Mouse (Mus musculus) intestine, postnatal 0 days (tissue): ENCODE data around the gene Rftn1. TPM values are rescaled to one million over a fixed set of nuclear protein-coding genes. Genes with fewer than 3 reads are reported as not detected.

ENCODE experiments used
- ATAC-seq: fragments of 200-750 bp; cut with Nextera tagmentation; 2 replicates; pipeline ENCODE4 v1.8.0; 2017; ENCODE audit warnings: mild to moderate bottlenecking, moderate TSS enrichment, moderate library complexity
- H3K27ac ChIP-seq: fragments of 300-500 bp; sonication (generic); 2 replicates; pipeline ENCODE4 v1.5.1; 2014; ENCODE audit warnings: mild to moderate bottlenecking, low read depth, low read length, moderate library complexity
- H3K27me3 ChIP-seq: fragments of 300-500 bp; sonication (generic); replicated peaks from 2 replicates; pipeline ENCODE4 v1.6.1; 2014; ENCODE audit warnings: low read length, mixed read lengths; ENCODE audit not compliant: control insufficient read depth, insufficient read depth
- H3K36me3 ChIP-seq: fragments of 300-500 bp; sonication (generic); 2 replicates; pipeline ENCODE4 v1.6.1; 2014; ENCODE audit warnings: mild to moderate bottlenecking, moderate library complexity; ENCODE audit not compliant: control insufficient read depth, insufficient read depth
- H3K4me1 ChIP-seq: fragments of 300-500 bp; sonication (generic); replicated peaks from 2 replicates; pipeline ENCODE4 v1.6.1; 2014; ENCODE audit warnings: antibody characterized with exemption, low read length, mixed read lengths; ENCODE audit not compliant: control insufficient read depth, insufficient read depth
- H3K4me2 ChIP-seq: fragments of 300-500 bp; sonication (generic); replicated peaks from 2 replicates; pipeline ENCODE4 v1.6.1; 2014; ENCODE audit warnings: low read depth, mild to moderate bottlenecking, moderate library complexity
- H3K4me3 ChIP-seq: fragments of 300-500 bp; sonication (generic); 2 replicates; pipeline ENCODE4 v1.5.1; 2014; ENCODE audit warnings: low read depth, low read length
- H3K9ac ChIP-seq: fragments of 300-500 bp; sonication (generic); 2 replicates; pipeline ENCODE4 v1.6.1; 2014; ENCODE audit warnings: mild to moderate bottlenecking, low read depth, low read length
- H3K9me3 ChIP-seq: fragments of 300-500 bp; sonication (generic); 2 replicates; pipeline ENCODE4 v1.6.1; 2016; ENCODE audit warnings: mixed run types; ENCODE audit not compliant: control insufficient read depth
- CTCF ChIP-seq: sonication (generic); IDR thresholded peaks from 2 replicates; pipeline ENCODE4 v1.5.1; 2016; ENCODE audit warnings: low read depth, mild to moderate bottlenecking, control low read depth, antibody characterized with exemption, moderate library complexity
- WGBS: fragments of 180-500 bp; shearing (Covaris S2); extraction: QIAGEN DNeasy Blood & Tissue Kit; methylation state at CpG from one replicate; pipeline ENCODE4 v1.1.7; 2014; 5-methylcytosine and 5-hydroxymethylcytosine counted together
- polyA plus RNA-seq: library from polyadenylated mRNA; unstranded; fragments of >200 nt; fragmentation: Nextera tagmentation; extraction: Ambion mirVana; gene quantifications from 2 replicates; pipeline ENCODE4 v1.2.1, GENCODE M21; 2015

The Rftn1 gene
- polyA plus RNA-seq, 1 experiment from 2014 or later, result 7.1 TPM

- Histone ChIP-seq H3K4me3 (no peak overlapping the region), H3K9me3 (no peaks in the 10 kb centered on the region), H3K9ac (no peak overlapping the region), H3K27ac (no peak overlapping the region), H3K27me3 (no peaks in the 10 kb centered on the region), H3K36me3 (no peaks in the 10 kb centered on the region), H3K4me2 (no peak overlapping the region), H3K4me1 (no peaks in the 10 kb centered on the region)
- TF ChIP-seq CTCF, result no peak
- no peak for ATAC-seq
- WGBS, result 40% methylated on average over 9 of the region's 9 CpGs
These were observed 183.6 kb downstream of the Rftn1 start for GRCm38 (mm10) chr17:50006721-50007351.

DNA sequence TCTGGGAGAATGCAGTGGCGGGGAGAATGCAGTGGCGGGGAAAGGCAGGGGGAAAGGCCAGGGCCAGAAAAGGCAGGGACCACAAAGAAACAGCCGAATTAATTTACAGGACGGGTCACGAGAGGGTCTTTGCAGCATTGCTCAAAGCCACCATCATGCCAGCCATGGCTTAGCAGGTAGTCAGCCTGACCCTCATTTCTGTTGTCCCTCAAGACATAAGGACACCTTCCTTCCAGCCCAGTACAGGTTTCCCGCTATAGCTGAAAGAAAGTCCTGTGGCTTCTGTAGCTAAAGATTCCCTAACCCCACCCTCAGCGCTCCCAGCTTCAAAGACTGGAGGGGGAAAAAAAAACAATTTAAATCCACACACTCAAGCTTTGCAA is 184.1 kb downstream of the Rftn1 start:
- Histone ChIP-seq H3K27me3 (no peaks in the 10 kb centered on the region), H3K36me3 (no peaks in the 10 kb centered on the region), H3K4me3 (no peak overlapping the region), H3K9me3 (no peaks in the 10 kb centered on the region), H3K9ac (no peak overlapping the region), H3K27ac (no peak overlapping the region), H3K4me1 (no peaks in the 10 kb centered on the region), H3K4me2 (no peak overlapping the region)
- no peak for ATAC-seq
- TF ChIP-seq CTCF, result no peak
- WGBS, result 50% methylated on average over 7 of the region's 7 CpGs

- no peaks in the 10 kb centered on the region for H3K4me1 ChIP-seq
- 79% methylated on average over 4 of the region's 4 CpGs for WGBS
- ATAC-seq, result no peak
These were observed 187.3 kb downstream of the Rftn1 start for GRCm38 (mm10) chr17:50003156-50003555.

GRCm38 (mm10) chr17:50002171-50002570 is 188.3 kb downstream of the Rftn1 start:
- H3K9ac ChIP-seq, result no peak overlapping the region
- no peak overlapping the region for H3K4me2 ChIP-seq
- no peak for TF ChIP-seq CTCF
- no peak overlapping the region for H3K4me3 ChIP-seq
- H3K36me3 ChIP-seq, result no peaks in the 10 kb centered on the region
- H3K4me1 ChIP-seq, result no peaks in the 10 kb centered on the region
- ATAC-seq, result no peak
- no peaks in the 10 kb centered on the region for H3K9me3 ChIP-seq
- no peak overlapping the region for H3K27ac ChIP-seq
- WGBS, result 88% methylated on average over 3 of the region's 3 CpGs
- no peaks in the 10 kb centered on the region for H3K27me3 ChIP-seq

More at GRCm38 (mm10) chr17:50003156-50003555, 187.3 kb downstream of the Rftn1 start:
- Histone ChIP-seq H3K4me2 (no peak overlapping the region), H3K27ac (no peak overlapping the region), H3K9ac (no peak overlapping the region), H3K36me3 (no peaks in the 10 kb centered on the region), H3K27me3 (no peaks in the 10 kb centered on the region), H3K9me3 (no peaks in the 10 kb centered on the region), H3K4me3 (no peak overlapping the region)
- no peak for TF ChIP-seq CTCF

- Histone ChIP-seq H3K4me3 (no peak overlapping the region), H3K27me3 (no peaks in the 10 kb centered on the region), H3K4me1 (no peaks in the 10 kb centered on the region), H3K36me3 (no peaks in the 10 kb centered on the region), H3K9me3 (no peaks in the 10 kb centered on the region), H3K27ac (no peak overlapping the region), H3K9ac (no peak overlapping the region), H3K4me2 (no peak overlapping the region)
- no peak for TF ChIP-seq CTCF
- ATAC-seq, result no peak
These were observed 188.7 kb downstream of the Rftn1 start for GRCm38 (mm10) chr17:50001754-50002153.

DNA sequence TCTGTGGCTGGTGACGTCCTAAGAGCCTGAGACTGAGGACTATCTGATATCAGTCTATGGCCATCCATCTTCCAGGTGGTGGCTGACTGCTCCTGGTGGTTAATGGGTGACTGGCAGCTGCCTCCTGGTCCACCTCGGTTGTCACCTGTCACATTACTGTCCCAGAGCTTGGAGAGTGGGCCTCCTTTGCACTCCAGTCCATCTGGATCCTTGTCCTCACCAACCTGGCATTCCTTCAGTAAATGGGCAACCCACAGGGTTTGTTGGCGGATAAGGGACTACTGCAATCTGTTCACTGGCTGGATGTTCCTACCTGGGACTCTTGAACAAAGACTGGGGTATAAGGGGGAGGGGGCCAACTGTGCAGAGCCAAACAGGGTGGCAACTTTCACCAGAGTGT is 189.9 kb downstream of the Rftn1 start:
- Histone ChIP-seq H3K36me3 (no peaks in the 10 kb centered on the region), H3K4me2 (no peak overlapping the region), H3K4me3 (no peak overlapping the region), H3K27me3 (no peaks in the 10 kb centered on the region), H3K27ac (no peak overlapping the region), H3K4me1 (no peaks in the 10 kb centered on the region), H3K9me3 (no peaks in the 10 kb centered on the region), H3K9ac (no peak overlapping the region)
- WGBS, result 88% methylated on average over 3 of the region's 3 CpGs
- no peak for TF ChIP-seq CTCF
- no peak for ATAC-seq
